Mouse (Mus musculus): Measurements from ENCODE around the gene Mtfr2. TPM values are rescaled to one million over a fixed set of nuclear protein-coding genes. Genes with fewer than 3 reads are reported as not detected.

Gene Mtfr2
- polyA plus RNA-seq, 1 experiment from 2014 or later = 1.4 TPM

- 90% methylated on average over 2 of the region's 2 CpGs for WGBS
- no peaks in the 10 kb centered on the region for H3K9me3 ChIP-seq (replicated peaks; ENCODE audit: control insufficient read depth, low read length)
- H3K9ac ChIP-seq (replicated peaks; ENCODE audit: low read length) = no peak overlapping the region
- H3K4me2 ChIP-seq (ENCODE audit: low read depth, low read length) = no peak overlapping the region
- DNase-seq (ENCODE audit: low spot score) (no peak), ATAC-seq (replicated peaks; ENCODE audit: insufficient number of reproducible peaks, low FRiP score, low TSS enrichment, low read depth) (no peak)
- H3K27ac ChIP-seq (replicated peaks; ENCODE audit: low read depth, low read length) = no peak overlapping the region
- H3K27me3 ChIP-seq (ENCODE audit: control insufficient read depth, insufficient read depth, low read length) = no peaks in the 10 kb centered on the region
- H3K4me3 ChIP-seq (ENCODE audit: low read depth, low read length) = no peak overlapping the region
- H3K4me1 ChIP-seq (ENCODE audit: control insufficient read depth, insufficient read depth, low read length) = no peaks in the 10 kb centered on the region
- peaks cover 3% of the 10 kb centered on the region; the same call in 1 of the 2 replicates for H3K36me3 ChIP-seq (replicated peaks; ENCODE audit: control insufficient read depth, insufficient read depth, low read depth, low read length)
These were observed 1.3 kb downstream of the Mtfr2 start for GRCm38 (mm10) chr10:20348894-20349293.

GRCm38 (mm10) chr10:20361542-20362449 lies 14.2 kb downstream of the Mtfr2 start:
- DNase-seq (ENCODE audit: low spot score) = peak; percentile 64
- Histone ChIP-seq H3K36me3 (replicated peaks; ENCODE audit: control insufficient read depth, insufficient read depth, low read depth, low read length) (no peaks in the 10 kb centered on the region), H3K9ac (replicated peaks; ENCODE audit: low read length) (no peak overlapping the region), H3K4me3 (ENCODE audit: low read depth, low read length) (no peak overlapping the region), H3K9me3 (replicated peaks; ENCODE audit: control insufficient read depth, low read length) (no peaks in the 10 kb centered on the region), H3K27ac (replicated peaks; ENCODE audit: low read depth, low read length) (no peak overlapping the region), H3K4me2 (ENCODE audit: low read depth, low read length) (no peak overlapping the region), H3K27me3 (ENCODE audit: control insufficient read depth, insufficient read depth, low read length) (no peaks in the 10 kb centered on the region), H3K4me1 (ENCODE audit: control insufficient read depth, insufficient read depth, low read length) (no peaks in the 10 kb centered on the region)
- no peak for ATAC-seq (replicated peaks; ENCODE audit: insufficient number of reproducible peaks, low FRiP score, low TSS enrichment, low read depth)
- 65% methylated on average over 10 of the region's 10 CpGs for WGBS

GRCm38 (mm10) chr10:20362450-20363118 lies 15.0 kb downstream of the Mtfr2 start:
- DNase-seq (ENCODE audit: low spot score) (no peak), ATAC-seq (replicated peaks; ENCODE audit: insufficient number of reproducible peaks, low FRiP score, low TSS enrichment, low read depth) (no peak)
- no peaks in the 10 kb centered on the region for H3K4me1 ChIP-seq (ENCODE audit: control insufficient read depth, insufficient read depth, low read length)
- H3K27ac ChIP-seq (replicated peaks; ENCODE audit: low read depth, low read length) = no peak overlapping the region
- H3K4me2 ChIP-seq (ENCODE audit: low read depth, low read length) = no peak overlapping the region
- no peak overlapping the region for H3K9ac ChIP-seq (replicated peaks; ENCODE audit: low read length)
- H3K9me3 ChIP-seq (replicated peaks; ENCODE audit: control insufficient read depth, low read length) = no peaks in the 10 kb centered on the region
- no peak overlapping the region for H3K4me3 ChIP-seq (ENCODE audit: low read depth, low read length)
- no peaks in the 10 kb centered on the region for H3K27me3 ChIP-seq (ENCODE audit: control insufficient read depth, insufficient read depth, low read length)
- H3K36me3 ChIP-seq (replicated peaks; ENCODE audit: control insufficient read depth, insufficient read depth, low read depth, low read length) = no peaks in the 10 kb centered on the region
- 76% methylated on average over 4 of the region's 4 CpGs for WGBS

GRCm38 (mm10) chr10:20372046-20372445 lies 24.5 kb downstream of the Mtfr2 start:
- 91% methylated on average over 5 of the region's 5 CpGs for WGBS
- Histone ChIP-seq H3K9me3 (replicated peaks; ENCODE audit: control insufficient read depth, low read length) (no peaks in the 10 kb centered on the region), H3K27me3 (ENCODE audit: control insufficient read depth, insufficient read depth, low read length) (no peaks in the 10 kb centered on the region), H3K36me3 (replicated peaks; ENCODE audit: control insufficient read depth, insufficient read depth, low read depth, low read length) (no peaks in the 10 kb centered on the region), H3K4me1 (ENCODE audit: control insufficient read depth, insufficient read depth, low read length) (no peaks in the 10 kb centered on the region), H3K27ac (replicated peaks; ENCODE audit: low read depth, low read length) (no peak overlapping the region), H3K4me3 (ENCODE audit: low read depth, low read length) (no peak overlapping the region), H3K9ac (replicated peaks; ENCODE audit: low read length) (no peak overlapping the region), H3K4me2 (ENCODE audit: low read depth, low read length) (no peak overlapping the region)
- DNase-seq (ENCODE audit: low spot score) = no peak
- no peak for ATAC-seq (replicated peaks; ENCODE audit: insufficient number of reproducible peaks, low FRiP score, low TSS enrichment, low read depth)

GRCm38 (mm10) chr10:20377621-20378020 lies 30.1 kb downstream of the Mtfr2 start:
- Histone ChIP-seq H3K27me3 (ENCODE audit: control insufficient read depth, insufficient read depth, low read length) (no peaks in the 10 kb centered on the region), H3K4me2 (ENCODE audit: low read depth, low read length) (no peak overlapping the region), H3K4me1 (ENCODE audit: control insufficient read depth, insufficient read depth, low read length) (no peaks in the 10 kb centered on the region), H3K36me3 (replicated peaks; ENCODE audit: control insufficient read depth, insufficient read depth, low read depth, low read length) (no peaks in the 10 kb centered on the region), H3K4me3 (ENCODE audit: low read depth, low read length) (no peak overlapping the region), H3K9ac (replicated peaks; ENCODE audit: low read length) (no peak overlapping the region), H3K9me3 (replicated peaks; ENCODE audit: control insufficient read depth, low read length) (no peaks in the 10 kb centered on the region), H3K27ac (replicated peaks; ENCODE audit: low read depth, low read length) (no peak overlapping the region)
- DNase-seq (ENCODE audit: low spot score) = no peak
- ATAC-seq (replicated peaks; ENCODE audit: insufficient number of reproducible peaks, low FRiP score, low TSS enrichment, low read depth) = no peak
- 86% methylated on average over 9 of the region's 9 CpGs for WGBS

DNA sequence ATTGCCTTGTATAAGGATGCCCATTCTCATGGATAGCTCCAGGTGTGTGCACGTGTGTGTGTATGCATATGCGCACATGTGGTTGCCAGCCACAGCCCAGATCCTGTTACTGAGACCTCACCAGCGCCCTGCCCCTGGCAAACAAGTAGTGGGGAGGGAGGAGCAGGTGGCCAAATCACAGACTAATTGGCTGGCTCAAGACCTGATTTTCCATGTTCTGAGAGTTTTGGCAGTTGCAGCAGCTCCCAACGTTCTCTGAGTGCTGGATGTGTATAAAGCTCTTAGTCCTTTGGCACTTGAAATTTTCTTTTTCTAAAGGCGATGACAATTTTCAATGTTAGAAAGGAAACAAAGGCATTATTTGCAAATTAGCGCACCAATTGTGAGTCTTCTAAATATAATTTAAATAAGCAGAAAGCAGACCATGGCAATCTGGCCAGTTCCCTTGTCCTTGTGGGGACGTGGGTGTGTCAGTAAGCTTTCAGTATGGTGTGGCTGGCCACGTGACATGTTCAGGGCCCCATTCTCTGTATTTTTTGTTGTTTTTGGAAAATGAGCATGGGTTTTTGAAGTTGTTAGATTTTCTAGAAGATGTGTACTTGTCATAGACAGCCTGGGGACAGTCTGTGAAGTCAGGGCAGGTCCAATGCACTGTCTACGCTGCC lies 31.6 kb downstream of the Mtfr2 start:
- Histone ChIP-seq H3K4me1 (ENCODE audit: control insufficient read depth, insufficient read depth, low read length) (no peaks in the 10 kb centered on the region), H3K9ac (replicated peaks; ENCODE audit: low read length) (no peak overlapping the region), H3K27me3 (ENCODE audit: control insufficient read depth, insufficient read depth, low read length) (no peaks in the 10 kb centered on the region), H3K4me2 (ENCODE audit: low read depth, low read length) (no peak overlapping the region), H3K4me3 (ENCODE audit: low read depth, low read length) (no peak overlapping the region), H3K27ac (replicated peaks; ENCODE audit: low read depth, low read length) (no peak overlapping the region), H3K9me3 (replicated peaks; ENCODE audit: control insufficient read depth, low read length) (no peaks in the 10 kb centered on the region), H3K36me3 (replicated peaks; ENCODE audit: control insufficient read depth, insufficient read depth, low read depth, low read length) (no peaks in the 10 kb centered on the region)
- ATAC-seq (replicated peaks; ENCODE audit: insufficient number of reproducible peaks, low FRiP score, low TSS enrichment, low read depth) = no peak
- DNase-seq (ENCODE audit: low spot score) = no peak
- 84% methylated on average over 9 of the region's 9 CpGs for WGBS

DNA sequence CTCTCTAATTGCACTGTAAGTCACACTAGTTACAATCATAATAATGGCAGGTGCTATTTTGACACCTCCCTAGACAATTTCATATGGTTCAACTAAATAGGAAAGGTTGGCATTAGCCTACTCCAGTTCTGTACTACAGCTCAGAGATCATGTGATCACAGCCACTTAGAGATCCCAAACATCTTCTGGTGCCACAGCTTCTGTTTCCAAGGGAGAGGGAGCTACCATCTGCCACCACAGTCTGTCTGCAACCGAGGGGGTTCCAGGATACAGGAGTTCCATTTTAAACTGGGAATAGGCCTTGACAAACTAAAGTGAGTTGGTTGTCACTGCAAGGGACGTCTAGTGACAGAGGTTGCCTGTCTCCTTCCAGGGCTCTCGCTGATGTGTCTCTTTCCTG lies 33.2 kb downstream of the Mtfr2 start:
- ATAC-seq (replicated peaks; ENCODE audit: insufficient number of reproducible peaks, low FRiP score, low TSS enrichment, low read depth) (no peak), DNase-seq (ENCODE audit: low spot score) (no peak)
- H3K9ac ChIP-seq (replicated peaks; ENCODE audit: low read length) = no peak overlapping the region
- H3K4me2 ChIP-seq (ENCODE audit: low read depth, low read length) = no peak overlapping the region
- H3K36me3 ChIP-seq (replicated peaks; ENCODE audit: control insufficient read depth, insufficient read depth, low read depth, low read length) = no peaks in the 10 kb centered on the region
- no peak overlapping the region for H3K27ac ChIP-seq (replicated peaks; ENCODE audit: low read depth, low read length)
- H3K27me3 ChIP-seq (ENCODE audit: control insufficient read depth, insufficient read depth, low read length) = no peaks in the 10 kb centered on the region
- H3K4me1 ChIP-seq (ENCODE audit: control insufficient read depth, insufficient read depth, low read length) = no peaks in the 10 kb centered on the region
- no peaks in the 10 kb centered on the region for H3K9me3 ChIP-seq (replicated peaks; ENCODE audit: control insufficient read depth, low read length)
- H3K4me3 ChIP-seq (ENCODE audit: low read depth, low read length) = no peak overlapping the region
- 83% methylated on average over 3 of the region's 3 CpGs for WGBS

DNA sequence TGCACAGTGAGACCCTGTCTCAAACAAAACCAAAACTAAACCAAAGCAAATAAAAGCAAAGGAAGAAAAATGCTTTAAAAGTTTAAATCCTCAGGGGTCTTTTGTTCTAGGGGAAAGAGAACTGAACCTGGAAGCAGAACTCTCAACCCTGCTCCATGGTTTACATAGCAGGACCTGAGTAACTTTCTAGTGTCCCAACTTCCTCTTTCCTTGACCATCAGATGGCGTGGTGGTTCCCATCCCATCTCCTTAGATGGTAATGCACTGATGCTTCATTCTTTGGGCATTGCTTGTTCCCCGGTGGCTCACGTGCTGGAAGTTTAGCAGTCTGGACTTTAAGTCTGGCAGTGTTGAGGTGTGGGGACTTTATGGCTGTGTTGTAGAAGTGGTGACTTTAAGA lies 33.8 kb downstream of the Mtfr2 start:
- no peak overlapping the region for H3K4me3 ChIP-seq (ENCODE audit: low read depth, low read length)
- no peaks in the 10 kb centered on the region for H3K4me1 ChIP-seq (ENCODE audit: control insufficient read depth, insufficient read depth, low read length)
- no peaks in the 10 kb centered on the region for H3K36me3 ChIP-seq (replicated peaks; ENCODE audit: control insufficient read depth, insufficient read depth, low read depth, low read length)
- DNase-seq (ENCODE audit: low spot score) (no peak), ATAC-seq (replicated peaks; ENCODE audit: insufficient number of reproducible peaks, low FRiP score, low TSS enrichment, low read depth) (no peak)
- WGBS = 86% methylated on average over 3 of the region's 3 CpGs
- no peak overlapping the region for H3K27ac ChIP-seq (replicated peaks; ENCODE audit: low read depth, low read length)
- H3K9ac ChIP-seq (replicated peaks; ENCODE audit: low read length) = no peak overlapping the region
- no peak overlapping the region for H3K4me2 ChIP-seq (ENCODE audit: low read depth, low read length)
- no peaks in the 10 kb centered on the region for H3K27me3 ChIP-seq (ENCODE audit: control insufficient read depth, insufficient read depth, low read length)
- no peaks in the 10 kb centered on the region for H3K9me3 ChIP-seq (replicated peaks; ENCODE audit: control insufficient read depth, low read length)
